Mouse (Mus musculus): Measurements from ENCODE around the gene Vps13d.

The Vps13d gene

GRCm38 (mm10) chr4:144972948-144973720 lies 221.7 kb downstream of the Vps13d start:
- no peak for DNase-seq (ENCODE audit: low spot score)

- no peak for DNase-seq (ENCODE audit: low spot score)
Observed at GRCm38 (mm10) chr4:144971048-144971447, 223.8 kb downstream of the Vps13d start.

DNA sequence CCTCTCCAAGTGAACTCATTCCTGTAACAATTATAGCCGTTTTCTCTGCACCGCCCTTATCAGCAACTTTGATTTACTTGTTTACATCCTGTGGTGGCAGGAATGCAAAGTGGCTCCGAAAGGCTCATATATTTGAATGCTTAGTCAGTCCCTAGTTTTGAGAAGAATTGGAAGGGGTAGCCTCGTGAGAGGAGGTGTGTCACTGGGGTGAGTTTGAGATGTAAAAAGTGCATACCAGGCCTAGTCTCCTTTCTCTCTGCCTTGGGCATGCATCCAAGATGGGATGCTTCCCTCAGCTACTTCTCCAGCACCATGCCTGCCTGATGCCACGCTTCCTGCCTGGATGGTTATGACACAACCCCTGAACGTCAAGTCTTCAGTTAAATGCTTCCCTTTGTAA lies 225.8 kb downstream of the Vps13d start:
- no peak for DNase-seq (ENCODE audit: low spot score)

DNA sequence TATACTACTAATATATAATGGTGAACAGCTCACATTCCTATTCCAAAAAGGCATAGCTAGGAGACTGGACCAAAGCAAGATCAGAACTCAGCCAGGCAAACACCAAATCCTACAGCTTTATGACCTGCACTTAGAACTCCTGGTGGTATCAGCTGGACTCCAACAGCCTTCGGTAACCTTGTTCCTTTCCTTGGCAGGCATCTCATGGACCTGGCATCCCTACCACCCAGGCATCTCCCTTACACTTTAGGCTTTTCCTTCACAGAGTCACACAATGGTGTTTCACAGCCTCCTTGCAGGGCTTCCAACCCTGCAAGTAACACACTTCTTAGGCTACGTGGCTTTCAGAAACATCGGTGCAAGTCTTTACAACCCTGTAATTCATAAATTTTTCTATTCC lies 226.4 kb downstream of the Vps13d start:
- DNase-seq (ENCODE audit: low spot score), result no peak

DNA sequence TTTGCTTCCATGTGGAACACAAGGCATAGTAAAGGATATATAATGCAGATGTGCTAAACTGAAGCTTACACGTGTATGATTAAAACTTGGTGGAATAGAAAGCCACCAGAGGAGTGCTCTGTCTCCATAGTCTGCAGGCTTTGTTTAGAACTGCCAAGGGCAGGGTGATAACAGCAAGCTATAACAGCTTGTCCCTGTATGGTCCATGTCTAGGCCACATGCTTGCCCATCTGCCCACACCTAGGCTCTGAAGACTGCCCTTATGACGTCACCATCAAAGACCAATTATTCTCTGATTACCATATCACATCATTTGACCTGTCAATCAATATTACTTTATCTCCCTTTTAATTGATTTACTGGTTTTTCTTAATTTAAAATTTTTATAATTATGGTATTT lies 229.6 kb downstream of the Vps13d start:
- DNase-seq (ENCODE audit: low spot score), result no peak

DNA sequence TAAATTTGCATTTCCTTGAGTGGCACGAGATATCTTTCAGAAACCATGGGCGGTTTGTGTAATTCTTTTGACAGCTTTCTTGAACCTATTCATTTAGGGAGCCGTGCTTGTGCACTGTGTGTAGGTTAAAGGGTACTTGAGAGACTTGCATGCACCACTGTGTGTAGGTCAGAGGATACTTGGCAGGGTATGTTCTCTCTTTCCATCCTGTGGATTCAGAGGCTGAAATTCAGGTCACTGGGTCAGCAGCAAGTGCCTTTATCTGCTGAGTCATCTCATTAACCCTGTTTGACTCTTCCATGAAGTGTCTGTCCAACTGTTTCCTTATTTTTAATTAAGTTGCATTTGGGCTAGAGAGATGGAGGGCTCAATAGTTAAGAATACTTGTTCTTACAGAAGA lies 233.1 kb downstream of the Vps13d start:
- no peak for DNase-seq (ENCODE audit: low spot score)

DNA sequence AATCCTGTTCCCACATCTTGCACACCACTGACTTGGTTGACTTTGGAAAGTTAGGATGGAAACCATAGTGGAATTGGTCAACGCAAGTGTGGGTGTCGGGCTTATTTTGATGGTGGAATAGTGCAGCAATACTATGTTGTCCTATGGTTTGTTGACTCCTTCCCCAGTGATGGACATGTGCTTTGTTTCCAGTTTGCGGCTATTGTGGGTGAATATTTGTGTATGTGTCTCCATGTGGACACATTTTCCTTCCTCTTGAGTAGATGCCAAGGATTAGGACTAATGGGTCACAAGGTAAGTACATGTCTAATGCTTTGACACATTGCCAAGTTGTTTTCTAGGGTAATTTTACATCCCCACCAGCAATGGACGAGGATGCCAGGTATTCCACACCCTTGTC lies 233.6 kb downstream of the Vps13d start:
- DNase-seq (ENCODE audit: low spot score), result no peak

DNA sequence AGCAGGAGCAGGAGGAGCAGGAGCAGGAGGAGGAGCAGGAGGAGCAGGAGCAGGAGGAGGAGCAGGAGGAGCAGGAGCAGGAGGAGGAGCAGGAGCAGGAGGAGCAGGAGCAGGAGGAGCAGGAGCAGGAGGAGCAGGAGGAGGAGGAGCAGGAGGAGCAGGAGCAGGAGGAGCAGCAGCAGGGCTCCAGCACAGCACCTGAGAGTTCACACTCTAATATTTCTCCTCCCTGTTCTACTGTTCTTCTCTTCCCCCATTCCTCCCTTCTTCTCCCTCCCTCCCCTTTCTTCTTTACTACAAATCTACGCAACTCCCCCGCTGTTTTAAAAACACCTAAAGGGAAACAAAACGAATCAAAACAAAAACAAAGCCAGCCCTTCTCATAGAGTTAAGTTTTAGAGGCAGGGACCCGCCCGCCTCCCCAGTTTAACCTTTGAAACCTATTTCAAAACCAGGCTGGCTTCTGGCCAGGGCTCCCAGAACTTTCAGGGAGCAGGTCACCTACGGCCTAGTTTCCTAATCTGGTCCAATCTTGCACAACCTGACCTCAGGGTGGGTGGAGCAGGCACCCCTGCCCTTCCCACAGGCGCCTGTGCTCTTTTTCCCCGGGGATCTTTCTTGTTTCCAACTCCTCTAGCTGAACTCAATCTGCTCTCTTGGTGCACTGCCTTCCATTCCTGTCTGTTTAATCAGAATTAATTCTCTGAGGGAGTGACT lies 234.5 kb downstream of the Vps13d start:
- DNase-seq (ENCODE audit: low spot score), result no peak

- DNase-seq (ENCODE audit: low spot score), result no peak
Observed at GRCm38 (mm10) chr4:144957721-144958120, 237.1 kb downstream of the Vps13d start.

DNA sequence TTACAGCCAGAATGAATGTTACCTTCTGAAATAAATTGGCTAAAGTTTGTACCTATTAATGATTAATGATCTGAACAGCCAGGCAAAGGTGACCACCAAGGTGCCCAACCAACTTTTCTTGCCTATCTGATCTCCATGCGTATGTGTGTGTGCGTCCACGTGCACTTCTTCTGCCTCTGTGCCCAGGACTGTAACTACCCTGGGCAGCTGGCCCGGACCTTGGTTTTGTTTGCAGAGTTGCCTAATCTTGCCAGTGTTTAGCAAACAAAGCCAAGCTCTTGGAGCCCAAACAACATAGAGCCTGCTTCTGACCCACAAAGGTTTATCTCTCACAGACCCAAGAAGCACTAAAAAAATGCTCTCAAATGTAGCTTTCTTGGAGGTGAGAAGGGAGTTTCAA lies 237.6 kb downstream of the Vps13d start:
- DNase-seq (ENCODE audit: low spot score), result no peak

DNA sequence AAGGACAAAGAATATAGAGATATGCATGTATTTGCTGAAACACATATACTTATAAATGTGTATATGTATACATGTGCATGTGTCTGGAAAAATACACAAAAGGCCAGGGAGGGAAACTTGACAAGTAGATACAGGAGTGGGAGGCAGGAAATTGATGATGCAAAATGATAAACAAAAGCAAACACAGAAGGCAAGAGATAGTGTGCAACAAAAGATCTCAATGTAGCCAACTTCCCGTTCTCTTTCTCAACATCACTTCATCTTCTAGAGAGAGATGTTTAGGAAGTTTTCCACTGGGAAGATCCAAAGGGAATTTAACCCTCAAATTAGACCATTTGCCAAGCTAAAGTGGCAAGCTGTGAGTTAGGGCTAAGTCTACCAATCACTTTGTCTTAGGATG lies 238.5 kb downstream of the Vps13d start:
- DNase-seq (ENCODE audit: low spot score), result no peak

GRCm38 (mm10) chr4:144955863-144956262 lies 238.9 kb downstream of the Vps13d start:
- no peak for DNase-seq (ENCODE audit: low spot score)

DNA sequence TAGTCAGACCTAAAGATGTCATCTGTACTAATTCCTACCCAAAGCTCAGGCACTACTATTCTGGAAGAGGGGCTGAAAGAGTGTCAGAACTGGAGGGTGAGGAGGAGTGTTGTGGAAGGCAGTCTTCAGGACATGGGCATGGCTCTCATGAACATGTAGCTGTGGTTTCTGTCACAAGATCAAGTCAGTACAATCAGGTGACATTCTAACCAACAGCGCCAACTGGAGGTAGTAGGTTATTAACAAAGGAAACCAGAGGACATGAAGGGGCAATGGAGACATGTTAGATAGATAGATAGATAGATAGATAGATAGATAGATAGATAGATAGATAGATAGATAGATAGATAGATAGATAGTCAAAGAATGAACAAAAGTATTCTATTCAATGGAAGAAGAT lies 241.4 kb downstream of the Vps13d start:
- no peak for DNase-seq (ENCODE audit: low spot score)

DNA sequence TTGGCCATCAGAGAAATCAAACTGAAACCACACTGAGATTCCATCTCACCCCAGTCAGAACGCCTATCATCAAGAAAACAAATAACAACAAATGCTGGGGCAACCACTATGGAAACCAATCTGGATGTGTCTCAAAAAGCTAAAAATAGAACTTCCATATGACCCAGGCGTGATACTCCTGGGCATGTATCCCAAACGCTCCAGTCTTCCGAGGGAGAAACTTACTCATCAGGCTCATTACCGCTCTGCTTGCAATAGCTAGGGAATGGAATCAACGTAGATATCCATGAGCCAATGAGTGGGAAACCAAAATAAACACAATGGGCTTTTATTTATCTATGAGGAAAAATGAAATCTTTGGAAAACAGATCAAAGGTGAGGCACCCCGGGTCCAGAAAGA lies 242.9 kb downstream of the Vps13d start:
- DNase-seq (ENCODE audit: low spot score), result peak; percentile 56

DNA sequence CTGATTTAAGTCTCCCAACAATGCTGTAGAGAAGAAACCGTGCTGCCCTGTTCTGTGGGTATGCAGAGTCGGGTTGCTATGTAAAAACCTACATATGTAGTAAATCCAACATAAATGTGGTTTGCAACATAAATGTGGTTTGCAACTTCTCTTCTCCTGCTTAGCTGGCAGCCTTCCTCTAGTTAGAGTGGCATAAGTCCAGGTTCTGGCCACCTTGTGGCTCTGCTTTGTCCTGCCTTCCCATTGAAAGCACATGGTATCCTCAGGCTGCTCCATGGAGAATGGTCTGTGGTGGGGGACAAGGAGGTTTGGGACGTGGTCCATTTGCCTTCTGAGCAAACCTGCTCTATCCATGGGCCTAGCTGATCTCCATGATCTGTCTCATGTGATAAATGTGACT lies 243.9 kb downstream of the Vps13d start:
- DNase-seq (ENCODE audit: low spot score), result no peak

GRCm38 (mm10) chr4:144950327-144950711 lies 244.5 kb downstream of the Vps13d start:
- DNase-seq (ENCODE audit: low spot score), result no peak

DNA sequence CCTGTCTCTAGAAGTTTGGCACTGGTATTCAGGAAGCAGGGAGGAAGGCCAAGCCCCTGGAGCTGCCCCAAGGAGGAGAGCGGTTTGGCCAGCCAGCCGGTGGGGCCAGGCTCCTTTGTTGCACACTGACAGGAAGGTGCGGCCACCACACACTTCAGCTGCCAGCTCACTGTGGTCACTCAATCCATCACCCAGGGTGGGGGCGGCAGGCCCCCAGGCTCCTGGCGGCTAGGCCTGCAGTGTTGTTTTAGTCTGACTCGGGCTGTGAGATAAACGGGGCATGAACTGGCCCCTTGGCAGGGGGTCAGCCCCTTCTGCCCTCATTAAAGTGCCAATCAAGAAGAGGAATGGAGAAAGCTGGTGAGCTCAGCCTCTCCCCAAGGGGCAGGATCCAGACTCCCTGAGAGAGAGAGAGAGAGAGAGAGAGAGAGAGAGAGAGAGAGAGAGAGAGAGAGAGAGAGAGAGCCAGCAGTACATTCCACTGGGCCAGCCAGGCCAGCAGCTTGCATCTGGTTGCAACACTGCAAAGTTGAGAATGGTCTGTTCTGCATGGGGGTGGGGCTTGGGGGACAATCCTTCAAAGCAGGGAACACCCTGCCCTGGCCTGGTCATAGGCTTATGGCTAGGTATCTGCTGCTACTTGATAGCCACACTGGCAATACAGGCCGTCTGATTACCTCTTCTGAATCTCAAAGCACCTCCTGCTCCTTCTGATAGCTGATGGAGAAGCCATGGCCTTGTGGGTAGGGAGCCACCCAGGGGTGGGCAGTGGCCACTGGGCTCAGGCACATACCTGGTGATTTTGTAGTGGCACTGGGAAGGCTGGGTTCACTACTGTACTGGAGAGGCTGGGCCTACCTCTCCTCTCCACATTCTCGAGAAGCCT lies 245.1 kb downstream of the Vps13d start:
- DNase-seq (ENCODE audit: low spot score), result peak; percentile 61

GRCm38 (mm10) chr4:144947738-144948390 lies 246.9 kb downstream of the Vps13d start:
- DNase-seq (ENCODE audit: low spot score), result no peak

- DNase-seq (ENCODE audit: low spot score), result no peak
Observed at GRCm38 (mm10) chr4:144943273-144943672, 251.5 kb downstream of the Vps13d start.

DNA sequence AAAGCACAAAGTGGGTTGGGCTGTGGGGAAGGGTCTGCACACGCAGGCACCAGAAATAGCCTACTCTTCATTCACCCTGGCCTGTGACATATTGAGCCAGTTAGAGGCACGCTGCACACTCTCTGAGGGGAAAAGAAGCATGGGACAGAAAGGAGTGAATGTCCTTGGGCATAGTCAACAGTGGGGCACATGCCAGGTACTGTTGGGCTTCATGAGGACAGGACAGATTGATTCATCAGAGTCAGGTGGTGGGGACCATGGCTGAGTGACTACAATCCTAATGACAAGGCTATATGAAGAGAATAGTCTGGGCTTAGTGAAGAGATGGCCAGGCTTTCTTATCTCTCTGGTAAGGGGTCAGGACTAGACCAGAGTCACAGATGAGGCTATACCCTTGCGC lies 252.4 kb downstream of the Vps13d start:
- no peak for DNase-seq (ENCODE audit: low spot score)

DNA sequence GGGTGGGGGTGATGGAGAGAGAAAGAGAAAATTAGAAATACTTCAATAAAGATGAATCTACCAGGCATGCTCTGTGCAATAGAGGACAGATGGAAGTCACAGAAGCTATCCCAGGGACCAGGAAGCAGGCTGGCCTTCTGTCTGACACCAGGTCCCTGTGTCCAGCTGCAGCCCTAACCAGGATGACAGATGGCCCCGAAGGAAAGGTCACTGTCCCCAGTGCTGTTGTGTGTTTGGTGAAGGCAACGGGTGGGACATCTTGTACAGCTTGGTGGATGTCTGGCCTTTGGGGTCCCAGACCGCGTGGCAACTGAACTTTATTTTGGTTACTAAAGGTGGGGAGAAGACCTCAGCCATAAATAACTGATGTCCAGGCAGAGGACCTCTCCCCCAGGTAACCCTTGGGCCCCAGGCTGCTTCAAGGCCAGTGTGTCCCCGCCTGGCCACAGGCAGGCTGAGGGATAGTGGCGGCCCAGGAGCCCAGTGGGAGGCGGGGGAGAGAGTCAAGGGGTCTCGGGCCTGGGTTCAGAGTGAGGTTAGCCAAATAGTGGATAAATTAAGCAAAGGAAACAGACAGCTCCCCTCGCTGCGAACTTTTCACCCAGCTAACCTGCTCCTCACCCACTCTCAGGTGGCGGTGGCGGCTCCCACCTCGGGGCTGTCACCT lies 253.9 kb downstream of the Vps13d start:
- DNase-seq (ENCODE audit: low spot score), result no peak

Data from MN1 (cell line).